Mouse (Mus musculus) testis, adult 2 months (tissue): ENCODE measurements around the gene Gm19345.

Experiments
- CTCF ChIP-seq: fragments of 200-500 bp; IDR thresholded peaks from 2 replicates; pipeline ENCODE4 v1.5.1; 2012; ENCODE audit warnings: low read depth, mild to moderate bottlenecking, inconsistent platforms, low read length, moderate library complexity; ENCODE audit not compliant: control insufficient read depth, insufficient read depth, insufficient replicate concordance
- POLR2A ChIP-seq: fragments of 200-500 bp; IDR thresholded peaks from 2 replicates; pipeline ENCODE4 v1.6.1; 2012; ENCODE audit warnings: low read depth, mild to moderate bottlenecking, inconsistent platforms, low read length, moderate library complexity; ENCODE audit not compliant: control insufficient read depth

DNA sequence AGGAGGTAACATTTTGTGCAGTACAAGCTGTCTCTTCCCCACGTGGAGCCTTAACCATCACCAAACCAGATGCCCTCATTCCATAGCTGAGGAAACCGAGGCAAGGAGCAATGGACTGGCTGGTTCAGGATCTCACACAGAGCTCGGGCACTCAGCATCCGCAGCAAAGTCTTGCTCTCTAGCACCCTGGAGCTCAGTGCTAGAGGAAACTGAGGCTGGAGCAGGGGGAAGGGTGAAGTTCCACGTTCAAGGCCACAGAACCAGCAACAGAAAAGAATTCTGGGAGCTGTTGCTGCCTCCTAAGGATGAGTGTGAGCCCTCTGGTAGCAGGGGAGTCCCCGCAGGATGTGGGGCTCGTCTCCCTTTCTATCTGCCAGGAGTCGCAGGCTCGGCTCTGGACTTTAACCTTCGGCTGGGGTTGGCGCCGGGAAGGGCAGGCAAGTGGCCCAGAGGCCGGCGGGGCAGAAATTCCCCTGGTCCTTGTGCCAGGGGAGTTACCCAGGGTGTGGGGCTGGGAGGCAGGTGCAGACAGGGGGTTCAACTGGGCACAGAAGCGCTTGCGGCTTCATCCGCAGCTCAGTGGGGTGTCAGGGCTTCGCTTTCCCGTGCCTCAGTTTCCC, 8.8 kb upstream of the Gm19345 start:
- TF ChIP-seq POLR2A (no peak), CTCF (no peak)
